ENCODE assay signal across 8 mouse cellular contexts in the genomic region with DNA sequence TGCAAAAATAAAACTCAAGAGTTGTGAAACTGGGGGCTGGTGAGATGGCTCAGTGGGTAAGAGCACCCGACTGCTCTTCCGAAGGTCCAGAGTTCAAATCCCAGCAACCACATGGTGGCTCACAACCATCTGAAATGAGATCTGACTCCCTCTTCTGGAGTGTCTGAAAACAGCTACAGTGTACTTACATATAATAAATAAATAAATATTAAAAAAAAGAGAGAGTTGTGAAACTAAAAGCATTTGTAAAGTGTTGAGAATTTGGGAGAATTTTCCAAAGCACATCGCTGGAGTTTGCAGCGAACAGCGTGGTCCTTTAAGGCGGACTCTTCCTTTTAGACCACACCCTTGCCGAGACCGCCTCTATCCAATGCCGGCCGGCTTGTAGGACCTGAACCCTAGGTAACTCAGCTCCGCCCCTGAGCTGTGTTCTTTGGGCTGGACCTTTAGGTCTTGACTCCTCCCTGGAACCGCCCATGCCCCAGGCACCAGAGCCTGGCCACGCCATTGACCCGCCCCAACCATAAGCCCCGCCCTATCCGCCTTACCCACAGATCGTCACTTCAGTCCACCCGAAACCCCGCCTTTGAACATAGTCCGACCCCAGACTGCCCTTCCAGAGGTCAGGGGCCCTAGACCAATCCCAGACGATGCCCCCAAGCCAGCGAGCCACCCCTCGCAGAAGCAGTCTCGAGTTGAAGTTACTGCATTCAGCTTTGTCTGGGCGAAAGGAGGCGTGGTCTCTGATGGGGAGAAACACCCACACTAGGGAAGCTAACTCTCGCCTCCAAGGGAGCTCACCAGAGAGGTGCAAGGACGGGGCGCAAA. TPM values are rescaled to one million over a fixed set of nuclear protein-coding genes. Genes with fewer than 3 reads are reported as not detected.
DNase-seq lines count a peak whose midpoint lies in the region; ATAC-seq and TF ChIP-seq lines count a peak whose summit lies in the region.

No protein-coding gene starts in this region.

- WGBS in embryonic facial prominence, embryonic 14.5 days, result 2% methylated on average over 29 of the region's 29 CpGs
- 1% methylated on average over 29 of the region's 29 CpGs for WGBS in heart, adult 2 months
- 1% methylated on average over 29 of the region's 29 CpGs for WGBS in limb, embryonic 13.5 days
- 2% methylated on average over 29 of the region's 29 CpGs for WGBS in midbrain, embryonic 16.5 days

- H3K4me2 ChIP-seq in embryonic facial prominence, embryonic 14.5 days (ENCODE audit: low read depth, low read length), result peak overlapping the region; percentile 57
- H3K4me2 ChIP-seq in limb, embryonic 13.5 days (replicated peaks), result peak overlapping the region; percentile 76
- peak overlapping the region; percentile 59 for H3K4me2 ChIP-seq in midbrain, embryonic 16.5 days (ENCODE audit: low read length)

- H3K4me3 ChIP-seq in embryonic facial prominence, embryonic 14.5 days (ENCODE audit: low read depth, low read length), result peak overlapping the region; percentile 63
- peak overlapping the region; percentile 77 for H3K4me3 ChIP-seq in heart, adult 2 months
- H3K4me3 ChIP-seq in limb, embryonic 13.5 days, result peak overlapping the region; percentile 60
- H3K4me3 ChIP-seq in midbrain, embryonic 16.5 days (ENCODE audit: low read depth, low read length), result peak overlapping the region; percentile 63

- intact Hi-C loops in heart, adult 2 months (cut with DNase I), result loop anchor here (1.0 to 2.0 kb wide), 2 partner anchors 27 to 50 kb away; a partner anchor contains a TSS

- ATAC-seq in embryonic facial prominence, embryonic 14.5 days (ENCODE audit: low read depth), result peak; percentile 99
- peak; percentile 99 for ATAC-seq in limb, embryonic 13.5 days (ENCODE audit: low FRiP score, low read depth)
- ATAC-seq in midbrain, embryonic 16.5 days, result peak; percentile 95

- H3K9ac ChIP-seq in embryonic facial prominence, embryonic 14.5 days (ENCODE audit: low read depth, low read length), result peak overlapping the region; percentile 73
- H3K9ac ChIP-seq in heart, adult 2 months (ENCODE audit: low read depth, low read length), result peak overlapping the region; percentile 77
- H3K9ac ChIP-seq in limb, embryonic 13.5 days, result peak overlapping the region; percentile 76
- H3K9ac ChIP-seq in midbrain, embryonic 16.5 days (ENCODE audit: low read depth, low read length), result peak overlapping the region; percentile 73

- TF ChIP-seq CTCF in heart, adult 2 months (IDR thresholded peaks at IDR 0.05), result peak; percentile 45

- peak; percentile 24; the same call in 1 of the 2 replicates for TF ChIP-seq EP300 in heart, adult 2 months (IDR thresholded peaks at IDR 0.05; ENCODE audit: insufficient read depth, low read depth, low read length)

- no peaks in the 10 kb centered on the region for H3K4me1 ChIP-seq in embryonic facial prominence, embryonic 14.5 days (ENCODE audit: control insufficient read depth, insufficient read depth, low read length)
- H3K4me1 ChIP-seq in heart, adult 2 months (ENCODE audit: control insufficient read depth, insufficient read depth, low read length), result peaks cover 3% of the 10 kb centered on the region; the same call in 1 of the 2 replicates
- H3K4me1 ChIP-seq in limb, embryonic 13.5 days, result peaks cover 4% of the 10 kb centered on the region
- no peaks in the 10 kb centered on the region for H3K4me1 ChIP-seq in midbrain, embryonic 16.5 days (ENCODE audit: control insufficient read depth, insufficient read depth, low read length)

- no peaks in the 10 kb centered on the region for H3K9me3 ChIP-seq in embryonic facial prominence, embryonic 14.5 days (ENCODE audit: control insufficient read depth, low read length)
- H3K9me3 ChIP-seq in limb, embryonic 13.5 days, result no peaks in the 10 kb centered on the region
- H3K9me3 ChIP-seq in midbrain, embryonic 16.5 days (replicated peaks; ENCODE audit: control insufficient read depth, low read length, poor library complexity, severe bottlenecking), result no peaks in the 10 kb centered on the region

- H3K27ac ChIP-seq in embryonic facial prominence, embryonic 14.5 days (replicated peaks; ENCODE audit: low read depth, low read length), result peak overlapping the region; percentile 84
- H3K27ac ChIP-seq in heart, adult 2 months, result peak overlapping the region; percentile 85
- peak overlapping the region; percentile 83 for H3K27ac ChIP-seq in limb, embryonic 13.5 days
- H3K27ac ChIP-seq in midbrain, embryonic 16.5 days (ENCODE audit: low read length), result peak overlapping the region; percentile 80

- H3K27me3 ChIP-seq in embryonic facial prominence, embryonic 14.5 days (replicated peaks; ENCODE audit: control insufficient read depth, insufficient read depth, low read length), result no peaks in the 10 kb centered on the region
- no peaks in the 10 kb centered on the region for H3K27me3 ChIP-seq in heart, adult 2 months (ENCODE audit: control insufficient read depth, insufficient read depth, low read length)
- H3K27me3 ChIP-seq in limb, embryonic 13.5 days, result peaks cover 5% of the 10 kb centered on the region; the same call in 1 of the 2 replicates
- H3K27me3 ChIP-seq in midbrain, embryonic 16.5 days (ENCODE audit: control insufficient read depth, insufficient read depth, low read depth, low read length), result no peaks in the 10 kb centered on the region

- no peaks in the 10 kb centered on the region for H3K79me2 ChIP-seq in heart, adult 2 months (replicated peaks; ENCODE audit: control insufficient read depth, insufficient read depth, low read length)

- DNase-seq in 3T3-L1 (ENCODE audit: low read depth, low spot score), result peak; percentile 93
- DNase-seq in adrenal gland, postnatal 4 days (ENCODE audit: low spot score in 2 of 2), result peak; percentile 76 to 85
- peak; percentile 99 for DNase-seq in embryonic facial prominence, embryonic 14.5 days (ENCODE audit: low spot score)
- DNase-seq in heart, adult 2 months, result peak; percentile 94 to 96
- peak; percentile 99 for DNase-seq in kidney, adult 8-10 months
- peak; percentile 96 to 98 for DNase-seq in spleen, postnatal 10 days (ENCODE audit: low spot score in 2 of 2)

- peak; percentile 86 for TF ChIP-seq POLR2A in heart, adult 2 months (IDR thresholded peaks at IDR 0.05; ENCODE audit: insufficient read depth, low read depth, low read length)

- no peaks in the 10 kb centered on the region for H3K36me3 ChIP-seq in embryonic facial prominence, embryonic 14.5 days (ENCODE audit: control insufficient read depth, insufficient read depth, low read length)
- H3K36me3 ChIP-seq in heart, adult 2 months (ENCODE audit: control insufficient read depth, insufficient read depth, low read length), result no peaks in the 10 kb centered on the region
- H3K36me3 ChIP-seq in limb, embryonic 13.5 days, result no peaks in the 10 kb centered on the region
- H3K36me3 ChIP-seq in midbrain, embryonic 16.5 days (ENCODE audit: control insufficient read depth, insufficient read depth, low read length), result no peaks in the 10 kb centered on the region

RNA-seq across cellular contexts. Expression of a gene that starts 0.7 kb away (rescaled TPM):
- 10 to 100 TPM; 44.2 to 53.1 TPM for total RNA-seq in adrenal gland, postnatal 4 days (2021)
- polyA plus RNA-seq in embryonic facial prominence, embryonic 14.5 days (2014; fragmentation: Nextera tagmentation; extraction: Ambion mirVana), result 64.5 and 74.8 TPM in 2 replicates
- total RNA-seq in heart, adult 2 months (2021), result 10 to 100 TPM; 25.9 to 29.7 TPM
- polyA plus RNA-seq in heart, adult 2 months (2012; rRNA removed), result 22.4 and 39.2 TPM in 2 replicates
- polyA plus RNA-seq in limb, embryonic 13.5 days (2015; fragmentation: Nextera tagmentation; extraction: Ambion mirVana), result 85.5 and 89.2 TPM in 2 replicates
- 81.6 and 82.6 TPM in 2 replicates for polyA plus RNA-seq in midbrain, embryonic 16.5 days (2015; fragmentation: Nextera tagmentation; extraction: Ambion mirVana)

RNA-seq across cellular contexts. Expression of a gene that starts 5.3 kb away (rescaled TPM):
- 1 to 10 TPM in 1 of 2 experiments, under 1 TPM in 1; 0.65 to 2.2 TPM for total RNA-seq in adrenal gland, postnatal 4 days (2021)
- polyA plus RNA-seq in embryonic facial prominence, embryonic 14.5 days (2014; fragmentation: Nextera tagmentation; extraction: Ambion mirVana), result 3.7 and 5.0 TPM in 2 replicates
- under 1 TPM in 1 of 2 experiments, not detected in 1; 0.39 TPM for total RNA-seq in heart, adult 2 months (2021)
- polyA plus RNA-seq in heart, adult 2 months (2012; rRNA removed), result 0.09 and 0.53 TPM in 2 replicates
- polyA plus RNA-seq in limb, embryonic 13.5 days (2015; fragmentation: Nextera tagmentation; extraction: Ambion mirVana), result 1.3 and 2.1 TPM in 2 replicates
- polyA plus RNA-seq in midbrain, embryonic 16.5 days (2015; fragmentation: Nextera tagmentation; extraction: Ambion mirVana), result 0.28 and 0.42 TPM in 2 replicates

RNA-seq across cellular contexts. Expression of a gene that starts 22.5 kb away (rescaled TPM):
- total RNA-seq in adrenal gland, postnatal 4 days (2021), result 10 to 100 TPM in 1 of 2 experiments, 1 to 10 TPM in 1; 7.0 to 10.3 TPM
- 4.0 and 4.4 TPM in 2 replicates for polyA plus RNA-seq in embryonic facial prominence, embryonic 14.5 days (2014; fragmentation: Nextera tagmentation; extraction: Ambion mirVana)
- 1 to 10 TPM; 4.5 to 7.0 TPM for total RNA-seq in heart, adult 2 months (2021)
- 9.4 and 10.2 TPM in 2 replicates for polyA plus RNA-seq in heart, adult 2 months (2012; rRNA removed)
- polyA plus RNA-seq in limb, embryonic 13.5 days (2015; fragmentation: Nextera tagmentation; extraction: Ambion mirVana), result 2.7 and 3.1 TPM in 2 replicates
- polyA plus RNA-seq in midbrain, embryonic 16.5 days (2015; fragmentation: Nextera tagmentation; extraction: Ambion mirVana), result 1.7 and 2.0 TPM in 2 replicates

RNA-seq across cellular contexts. Expression of a gene that starts 44.9 kb away (rescaled TPM):
- 1 to 10 TPM; 1.6 to 2.2 TPM for total RNA-seq in adrenal gland, postnatal 4 days (2021)
- 30.0 and 33.5 TPM in 2 replicates for polyA plus RNA-seq in embryonic facial prominence, embryonic 14.5 days (2014; fragmentation: Nextera tagmentation; extraction: Ambion mirVana)
- total RNA-seq in heart, adult 2 months (2021), result under 1 TPM; 0.20 to 0.21 TPM
- 0.35 and 1.6 TPM in 2 replicates for polyA plus RNA-seq in heart, adult 2 months (2012; rRNA removed)
- 23.9 and 25.5 TPM in 2 replicates for polyA plus RNA-seq in limb, embryonic 13.5 days (2015; fragmentation: Nextera tagmentation; extraction: Ambion mirVana)
- 0.06 TPM in 1 of 2 replicates, not detected in the other for polyA plus RNA-seq in midbrain, embryonic 16.5 days (2015; fragmentation: Nextera tagmentation; extraction: Ambion mirVana)

RNA-seq across cellular contexts. Expression of a gene that starts 49.8 kb away (rescaled TPM):
- total RNA-seq in adrenal gland, postnatal 4 days (2021), result 100 to 1,000 TPM; 179 to 186 TPM
- 160 and 166 TPM in 2 replicates for polyA plus RNA-seq in embryonic facial prominence, embryonic 14.5 days (2014; fragmentation: Nextera tagmentation; extraction: Ambion mirVana)
- total RNA-seq in heart, adult 2 months (2021), result 10 to 100 TPM; 62.9 to 73.9 TPM
- 73.2 and 96.7 TPM in 2 replicates for polyA plus RNA-seq in heart, adult 2 months (2012; rRNA removed)
- polyA plus RNA-seq in limb, embryonic 13.5 days (2015; fragmentation: Nextera tagmentation; extraction: Ambion mirVana), result 112 and 118 TPM in 2 replicates
- 35.3 and 37.8 TPM in 2 replicates for polyA plus RNA-seq in midbrain, embryonic 16.5 days (2015; fragmentation: Nextera tagmentation; extraction: Ambion mirVana)

Comparison
In these comparisons a context has a peak if more than half of its experiments do, and no peak if none do; other contexts are left out.
1. Peak in every context shown above with its lines: DNase-seq, ATAC-seq, H3K4me3 ChIP-seq and H3K27ac ChIP-seq.